Mouse (Mus musculus) c-Kit-negative CD71-positive TER-119-positive erythroid progenitor cells, embryonic 14.5 days (primary cell): ENCODE measurements around the gene Ints4.
A peak's percentile ranks its signal among the peaks of the same experiment; 100 is the strongest.
"Not testable (repeated sequence)": the region's sequence is repeated elsewhere in the genome, so short reads cannot be mapped to it uniquely, and the experiment has no call there.

ENCODE experiments used
- DNase-seq: peaks from one replicate; pipeline ENCODE4 v3.0.0-alpha.2; 2013; ENCODE audit warnings: low read depth, low spot score

Ints4 gene

DNA sequence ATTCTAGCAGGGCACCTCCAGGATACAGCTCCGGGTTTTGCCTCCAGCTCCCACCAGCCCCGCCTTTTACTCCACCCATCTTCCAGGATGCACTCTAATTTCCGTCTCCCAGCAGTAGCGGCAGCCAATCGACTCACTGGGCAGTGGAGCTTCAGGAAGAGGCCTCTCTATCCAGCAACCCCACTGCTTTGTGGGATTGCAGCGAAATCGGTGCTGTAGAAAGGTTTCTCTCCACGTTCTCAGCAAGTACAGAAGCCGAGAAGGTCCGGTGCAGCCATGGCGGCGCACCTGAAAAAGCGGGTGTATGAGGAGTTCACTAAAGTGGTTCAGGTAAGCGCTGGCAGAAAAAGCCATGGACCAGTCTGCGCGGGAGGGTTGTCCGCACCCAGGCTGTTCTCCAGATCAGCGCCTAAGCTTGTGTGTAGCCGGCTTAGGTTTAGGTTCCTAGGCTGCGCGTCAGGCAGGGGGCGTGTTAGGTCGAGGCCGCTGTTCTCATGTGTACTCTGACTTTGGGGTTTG is at the start of gene Ints4:
Gene Ints4 (plus strand): TSS at position 136 of the 519 bp plus-strand sequence.
- DNase-seq: peak; percentile 84

DNA sequence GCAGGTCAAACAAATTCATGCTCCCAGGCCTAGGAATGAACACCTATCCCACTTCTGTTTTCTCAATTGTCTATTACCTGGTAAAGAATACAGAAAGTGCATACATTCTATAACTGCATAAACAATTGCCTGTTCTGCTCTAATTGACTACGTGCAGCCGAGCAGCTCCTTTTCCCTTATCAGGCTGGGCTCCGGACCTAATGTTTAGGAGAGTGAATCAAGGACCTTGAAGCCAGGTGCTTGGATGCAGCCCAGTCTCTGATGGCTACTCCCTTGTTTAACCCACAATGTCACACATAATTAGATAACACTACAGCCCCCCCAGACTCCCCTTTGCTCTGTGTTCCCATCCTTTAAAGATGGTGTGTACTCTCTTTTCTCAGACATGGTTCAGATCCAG is 47.2 kb upstream of the Ints4 start:
- not testable (repeated sequence) for DNase-seq

DNA sequence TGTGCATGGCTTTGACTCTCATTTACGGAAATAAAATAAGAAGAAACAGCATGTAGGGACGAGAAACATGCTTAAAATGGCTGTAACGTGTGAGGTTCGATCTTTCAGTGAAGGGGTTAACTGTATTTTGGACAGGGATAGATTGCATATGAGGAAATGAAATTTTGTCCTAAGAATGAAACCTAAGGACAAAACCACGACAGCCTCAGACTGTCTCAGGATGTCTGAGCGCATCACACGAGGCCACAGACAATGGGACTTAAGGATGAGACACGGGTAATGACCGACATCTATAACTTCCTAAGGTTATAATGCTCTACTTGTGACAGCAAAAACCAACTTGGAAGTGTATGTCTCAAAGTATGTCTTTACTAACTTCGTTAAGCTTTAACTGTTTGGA is 46.2 kb upstream of the Ints4 start:
- no peak for DNase-seq

DNA sequence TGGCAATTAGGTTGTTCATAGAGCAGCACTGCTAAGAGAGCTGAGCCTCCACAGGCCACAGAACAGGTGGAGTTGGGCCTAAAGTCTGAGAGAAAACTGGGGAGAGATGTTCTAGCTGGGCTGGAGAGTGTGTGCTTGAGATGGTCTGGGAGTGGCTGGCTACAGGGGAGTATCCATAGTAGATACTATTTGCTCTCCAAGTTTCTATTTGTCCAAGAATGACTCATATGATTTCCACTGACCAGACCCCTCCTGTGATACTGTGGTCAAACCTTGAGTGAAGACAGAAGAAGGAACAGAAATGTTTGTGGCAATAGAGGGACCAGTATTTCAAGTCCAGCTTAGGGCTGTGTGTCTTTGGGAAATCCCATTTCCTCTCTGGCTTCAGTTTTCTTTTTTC is 41.8 kb upstream of the Ints4 start:
- no peak for DNase-seq

DNA sequence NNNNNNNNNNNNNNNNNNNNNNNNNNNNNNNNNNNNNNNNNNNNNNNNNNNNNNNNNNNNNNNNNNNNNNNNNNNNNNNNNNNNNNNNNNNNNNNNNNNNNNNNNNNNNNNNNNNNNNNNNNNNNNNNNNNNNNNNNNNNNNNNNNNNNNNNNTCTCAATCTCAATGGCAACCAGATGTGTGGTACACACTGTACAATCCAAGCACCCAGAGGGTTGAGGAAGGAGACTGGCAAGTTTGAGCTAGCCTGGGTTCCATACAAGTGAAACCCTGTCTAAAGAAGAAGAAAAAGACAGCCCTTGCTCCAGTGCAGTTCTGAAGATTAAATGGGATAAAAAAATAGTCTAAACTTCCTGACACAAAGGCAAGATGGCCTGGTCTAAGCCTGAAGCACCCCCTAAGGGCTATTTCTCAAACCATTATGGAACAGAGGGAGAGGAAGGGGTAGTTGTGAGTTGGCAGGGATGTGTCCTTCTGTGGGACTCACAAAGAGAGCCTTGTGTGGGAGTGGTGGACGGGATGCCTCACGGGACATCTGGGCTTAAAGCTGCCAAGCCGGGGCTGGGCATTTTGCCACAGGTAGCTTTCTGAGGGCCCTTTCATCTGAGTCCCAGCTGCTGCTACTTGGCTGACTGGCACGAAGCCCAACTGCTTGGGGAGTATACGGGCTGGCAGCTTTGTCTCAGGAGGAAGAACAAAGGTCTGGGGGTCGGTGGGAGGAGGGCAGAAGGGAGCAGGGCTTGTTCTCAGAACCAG is 34.4 kb upstream of the Ints4 start:
- DNase-seq: no peak

DNA sequence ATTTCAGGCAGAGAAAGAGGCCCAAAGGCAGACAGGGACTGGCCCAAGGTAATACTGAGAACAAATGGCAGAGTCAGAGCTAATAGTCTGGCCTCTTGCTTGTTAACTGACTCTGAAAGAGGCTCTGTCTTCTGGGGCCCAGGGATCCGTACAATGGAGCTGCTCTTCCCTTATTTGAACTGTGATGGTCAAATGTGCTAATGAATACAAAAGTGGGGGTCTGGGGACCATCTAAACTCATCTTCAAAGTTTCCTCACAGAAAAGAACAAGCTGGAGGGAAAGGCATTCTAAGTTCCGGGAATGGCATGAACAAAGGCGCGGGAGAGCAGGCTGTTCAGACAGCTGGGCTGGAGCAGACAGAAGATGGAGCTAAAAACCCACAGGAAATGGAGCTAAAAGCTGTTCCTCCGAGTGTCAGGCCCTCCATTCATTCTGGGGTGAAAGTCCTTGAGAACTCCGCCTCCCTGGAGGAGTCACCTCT is 33.7 kb upstream of the Ints4 start:
- DNase-seq: no peak

DNA sequence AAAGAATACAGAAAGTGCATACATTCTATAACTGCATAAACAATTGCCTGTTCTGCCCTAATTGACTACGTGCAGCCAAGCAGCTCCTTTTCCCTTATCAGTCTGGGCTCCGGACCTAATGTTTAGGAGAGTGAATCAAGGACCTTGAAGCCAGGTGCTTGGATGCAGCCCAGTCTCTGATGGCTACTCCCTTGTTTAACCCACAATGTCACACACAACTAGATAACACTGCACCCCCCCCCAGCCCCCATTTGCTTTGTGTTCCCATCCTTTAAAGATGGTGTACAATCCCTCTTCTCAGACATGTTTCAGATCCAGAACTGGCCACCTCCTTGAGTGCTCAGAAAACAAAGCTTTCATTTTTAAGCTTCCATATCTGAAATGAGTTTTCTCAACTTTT is 29.7 kb upstream of the Ints4 start, which contains the start of gene Kctd14:
Gene Kctd14 (plus strand): TSS at position 301 of the 400 bp plus-strand sequence.
- not testable (repeated sequence) for DNase-seq

DNA sequence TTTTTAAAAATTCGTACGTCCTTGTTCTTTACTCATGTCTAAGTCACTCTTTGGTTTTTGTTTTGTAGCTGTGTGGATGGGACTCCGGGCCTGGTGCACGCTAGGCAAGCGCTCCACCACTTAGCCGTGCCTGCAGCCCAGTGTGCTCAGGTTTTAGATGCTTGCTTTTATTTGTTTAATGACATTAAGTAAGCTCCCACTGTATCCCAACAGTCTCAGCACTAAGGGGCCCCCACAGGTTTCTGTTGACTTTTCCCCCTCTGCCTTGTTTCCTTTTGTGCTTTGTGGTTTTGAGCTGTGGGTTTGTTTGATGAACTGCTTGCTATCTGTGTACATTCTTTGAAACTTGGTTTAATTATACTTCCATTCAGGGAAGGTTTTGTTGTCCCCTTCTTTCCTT is 28.6 kb upstream of the Ints4 start:
- DNase-seq: no peak

DNA sequence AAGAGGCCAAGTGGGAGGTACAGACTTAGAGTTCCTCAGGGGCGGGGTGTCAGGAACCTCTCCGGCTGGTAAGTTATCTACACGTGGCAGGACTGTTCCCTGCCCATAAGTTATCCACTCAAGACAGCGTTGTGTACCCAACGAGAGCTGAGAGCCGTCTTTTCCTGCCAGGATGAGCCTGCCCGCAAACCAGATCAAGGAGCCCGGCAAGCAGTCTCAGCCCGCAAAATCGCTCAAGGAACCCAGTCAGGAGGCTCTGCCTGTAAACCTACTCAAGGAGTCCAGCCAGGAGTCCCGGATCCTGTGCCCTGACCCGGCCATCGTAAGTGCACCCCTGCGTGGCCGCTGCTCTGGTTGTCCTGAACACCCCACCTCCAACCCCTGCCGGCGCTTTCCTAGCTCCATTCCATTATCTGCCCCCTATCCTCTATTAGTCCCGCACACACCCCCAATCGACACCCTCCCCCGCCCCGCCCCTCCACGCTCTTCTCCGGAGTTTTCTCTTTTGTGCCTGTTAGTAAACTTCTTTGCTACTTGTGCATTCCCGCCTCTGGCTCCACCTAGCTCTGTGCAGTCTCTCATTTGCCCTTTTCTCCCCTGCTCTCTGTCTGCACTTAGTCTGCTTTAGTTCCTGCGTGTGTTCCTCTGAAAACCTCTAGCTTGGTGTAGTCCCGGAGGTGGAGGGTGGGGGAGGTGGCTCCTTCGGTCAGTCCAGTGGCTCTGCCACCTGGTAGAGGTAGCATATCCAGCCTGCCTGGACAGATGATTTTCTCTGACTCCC is 27.4 kb upstream of the Ints4 start:
- peak; percentile 78 for DNase-seq

DNA sequence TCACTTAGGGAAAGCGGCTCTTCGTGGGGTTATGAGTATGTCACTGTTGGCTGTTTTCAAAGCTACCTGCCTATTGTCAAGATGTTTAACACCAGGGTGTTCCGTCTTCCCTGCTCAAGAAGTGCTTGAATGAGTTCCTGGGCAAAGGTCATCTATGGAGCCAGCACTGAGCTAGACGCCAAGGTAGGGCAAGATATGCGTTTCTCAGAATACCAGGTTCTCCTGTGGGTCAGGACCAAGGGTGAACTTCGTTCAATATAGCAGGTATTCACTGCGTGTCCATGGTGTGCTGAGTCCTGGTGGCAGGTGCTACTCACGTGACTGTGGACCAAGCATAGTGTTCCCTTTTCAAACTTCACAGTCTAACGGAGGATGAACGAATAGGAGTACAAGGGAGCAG is 26.0 kb upstream of the Ints4 start:
- DNase-seq: no peak

DNA sequence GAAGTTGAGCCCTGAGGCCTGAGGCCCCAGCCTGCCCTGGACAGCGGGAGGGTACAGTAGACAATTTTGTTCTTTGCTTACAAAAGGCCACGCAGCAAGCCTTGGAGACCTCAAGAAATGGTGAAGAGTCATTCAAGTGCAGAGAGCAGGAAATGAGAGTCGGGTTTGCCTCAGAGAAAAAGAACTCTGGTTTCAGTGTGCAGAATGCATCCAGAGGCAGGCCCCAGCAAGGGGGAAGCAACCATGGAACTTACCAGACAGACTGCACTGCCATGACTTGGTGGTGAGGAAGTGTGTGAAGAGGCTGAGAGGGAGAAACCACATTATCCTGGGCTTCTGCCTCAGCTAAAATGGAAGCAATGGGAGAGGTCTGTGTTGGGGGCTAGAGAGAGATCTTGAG is 25.2 kb upstream of the Ints4 start:
- no peak for DNase-seq

DNA sequence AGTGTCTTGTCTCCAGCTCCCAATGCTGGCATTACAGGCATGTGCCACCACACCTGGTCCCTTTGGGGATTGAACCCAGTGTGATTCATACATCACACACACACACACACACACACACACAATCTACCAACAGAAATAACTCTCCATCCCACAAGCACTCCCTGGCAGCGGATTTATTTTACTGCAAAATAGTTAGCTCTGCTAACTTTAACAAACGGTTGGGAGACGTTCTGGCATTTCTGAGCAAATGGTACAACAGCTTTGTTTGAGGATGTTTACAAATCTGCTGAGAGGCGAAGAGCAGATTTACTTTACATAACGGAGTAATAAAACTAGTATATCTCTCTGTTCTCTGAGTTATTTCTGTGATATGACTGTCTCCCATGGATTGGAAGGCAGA is 7.8 kb upstream of the Ints4 start:
- no peak for DNase-seq

DNA sequence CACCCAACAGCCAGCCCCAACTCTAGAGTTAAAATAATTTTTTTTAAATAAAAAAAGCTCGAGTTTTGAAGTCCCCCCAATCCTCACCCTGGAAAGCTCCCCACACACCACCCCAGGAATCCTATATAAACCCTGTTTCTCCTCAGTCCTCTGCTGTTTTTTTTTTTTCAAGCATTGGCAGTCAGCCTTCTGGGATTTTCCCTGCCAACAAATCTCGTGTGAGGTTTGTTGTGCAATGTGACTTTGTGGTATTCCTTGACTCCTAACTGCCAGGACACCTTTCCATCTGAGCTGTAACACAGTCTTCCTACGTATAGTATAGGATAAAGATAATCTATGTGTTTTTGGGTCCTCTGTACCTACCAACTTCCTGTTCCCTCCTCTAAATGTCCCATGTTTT is 1.4 kb upstream of the Ints4 start:
- no peak for DNase-seq

DNA sequence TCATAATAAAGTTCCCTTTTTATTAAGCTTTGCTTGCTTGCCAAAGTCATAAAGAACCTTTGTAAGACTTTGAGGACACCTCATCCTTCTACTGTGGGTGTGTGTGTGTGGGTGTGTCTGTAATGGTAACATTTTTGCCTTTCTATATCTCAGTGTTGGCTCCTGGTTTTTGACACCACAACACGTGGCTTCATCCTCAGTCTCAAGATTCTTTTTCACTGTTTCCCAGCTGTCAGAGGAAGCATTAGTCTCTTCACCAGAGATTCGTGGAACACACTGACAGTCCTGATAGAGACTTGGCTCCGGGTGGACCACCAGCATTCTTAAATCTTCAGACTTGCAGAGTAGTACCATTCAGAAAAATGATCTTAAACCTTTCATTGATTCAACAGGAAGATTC is 466 bp upstream of the Ints4 start:
- no peak for DNase-seq

DNA sequence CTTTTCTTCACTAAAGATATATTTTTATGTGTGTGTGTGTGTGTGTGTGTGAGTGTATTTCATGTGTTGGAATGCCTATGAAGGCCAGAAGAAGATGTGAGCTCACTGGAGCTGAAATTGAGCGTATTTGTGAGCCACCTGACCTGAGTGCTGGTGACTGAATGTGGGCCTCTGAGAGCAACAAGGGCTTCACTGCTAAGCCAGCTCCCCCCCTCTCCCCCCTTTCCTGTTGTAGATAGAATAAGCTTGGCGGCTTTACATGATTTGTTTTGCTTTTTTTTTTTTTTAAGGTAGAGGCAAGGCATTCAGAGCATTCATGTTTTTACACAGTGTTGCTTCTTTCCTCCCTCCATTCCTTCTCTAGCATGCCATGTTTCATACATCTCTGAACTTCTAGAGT is 2.6 kb downstream of the Ints4 start:
- no peak for DNase-seq

DNA sequence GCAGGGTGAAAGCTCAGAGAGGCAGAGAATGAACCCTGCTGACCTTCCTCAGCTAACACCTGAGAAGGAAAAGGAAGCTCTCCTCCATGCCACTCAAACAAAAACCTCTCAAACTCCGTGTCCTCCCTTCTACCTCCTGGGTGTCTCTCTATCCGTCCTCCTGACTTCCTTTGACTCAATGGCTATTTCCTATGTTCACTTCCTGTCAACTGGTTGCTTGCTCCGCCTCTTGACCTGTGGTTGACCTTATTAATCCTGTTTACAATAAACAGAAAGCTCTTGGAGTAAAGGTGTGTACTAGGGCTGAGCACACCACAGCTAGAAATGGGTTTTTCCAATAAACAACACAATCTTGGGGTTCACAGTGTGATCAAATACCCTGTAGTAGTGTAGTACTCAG is 10.4 kb downstream of the Ints4 start:
- DNase-seq: no peak

DNA sequence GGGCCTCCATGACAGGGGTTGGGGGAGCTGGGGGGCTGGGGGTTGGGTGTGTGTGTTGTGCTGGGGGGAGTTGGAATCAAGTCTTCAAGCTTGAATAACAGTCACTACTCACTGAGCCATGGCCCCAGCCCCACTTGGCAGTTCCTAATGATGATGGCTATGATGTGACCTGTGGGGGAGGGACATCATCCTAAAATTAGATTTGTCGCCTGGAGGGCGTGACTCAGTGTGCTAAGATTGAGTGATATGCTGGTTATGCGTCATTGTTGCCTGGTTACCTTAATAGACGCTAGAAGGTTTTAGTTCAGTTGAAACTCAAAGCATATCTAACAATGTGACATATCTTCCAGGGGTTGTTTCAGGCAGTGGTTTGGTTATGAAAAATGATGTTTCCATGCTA is 11.7 kb downstream of the Ints4 start:
- DNase-seq: no peak

DNA sequence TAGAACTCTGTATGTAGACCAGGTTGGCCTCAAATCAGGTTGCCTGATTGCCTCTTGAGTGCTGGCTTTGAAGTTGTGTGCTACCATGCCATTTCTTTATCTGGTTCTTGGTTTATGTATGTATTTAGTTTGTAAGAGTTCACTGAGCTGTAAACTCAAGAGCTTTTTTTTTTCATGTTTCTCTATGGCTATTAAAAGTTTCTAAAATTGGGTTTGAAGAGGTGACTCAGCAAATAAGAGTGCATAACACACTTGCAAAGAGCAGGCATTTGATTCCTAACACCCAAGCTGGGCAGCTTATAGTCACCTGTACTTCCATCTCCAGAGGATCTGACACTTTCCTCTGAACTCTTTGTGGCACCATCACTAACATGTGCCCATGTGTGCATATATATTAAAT is 14.3 kb downstream of the Ints4 start:
- DNase-seq: no peak

DNA sequence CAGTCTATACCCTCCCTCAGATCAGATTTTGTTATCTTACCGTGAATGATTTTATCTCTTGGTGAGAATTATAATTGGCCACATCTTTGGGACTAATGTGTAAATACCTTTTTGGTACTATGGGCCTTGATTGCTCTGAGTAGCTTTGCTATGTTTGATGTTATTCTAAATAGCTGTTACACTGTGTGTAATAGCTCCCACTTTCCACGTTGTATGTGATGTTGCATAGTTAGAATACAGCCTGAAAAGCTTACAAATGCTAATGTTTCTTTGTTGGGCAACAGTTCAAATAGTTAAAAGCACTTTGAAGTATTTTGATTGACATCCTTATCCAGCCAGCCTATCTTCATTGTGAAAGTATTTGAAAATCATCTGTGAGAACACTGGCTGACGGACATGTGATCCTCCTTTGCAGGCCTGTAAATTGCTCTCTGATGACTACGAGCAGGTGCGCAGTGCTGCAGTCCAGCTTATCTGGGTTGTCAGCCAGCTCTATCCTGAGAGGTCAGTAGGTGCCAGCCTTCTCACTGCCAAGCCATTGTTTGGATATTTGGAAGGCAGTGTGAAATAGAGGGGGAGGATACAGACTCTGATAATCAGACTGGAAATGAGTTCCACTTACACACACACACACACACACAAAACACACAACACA is 19.9 kb downstream of the Ints4 start:
- DNase-seq: no peak

DNA sequence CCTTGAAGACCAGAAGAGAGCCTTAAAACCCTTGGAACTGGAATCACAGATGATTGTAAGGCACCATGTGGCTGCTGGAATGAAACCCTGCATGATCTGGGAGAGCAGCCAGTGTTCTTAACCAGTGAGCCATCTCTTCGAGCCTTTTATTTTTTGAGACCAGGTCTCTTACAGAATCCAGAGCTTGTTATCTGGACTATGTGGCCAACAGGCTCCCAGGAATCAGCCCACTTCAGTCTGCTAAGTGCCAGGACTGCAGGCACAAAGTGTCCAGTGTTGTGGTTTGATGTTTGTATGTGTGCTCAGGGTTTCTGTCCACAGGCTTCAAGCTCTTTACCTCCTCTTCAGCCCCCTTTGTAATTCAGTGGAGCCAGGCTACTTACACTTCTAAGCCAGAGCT is 34.0 kb downstream of the Ints4 start:
- no peak for DNase-seq

DNA sequence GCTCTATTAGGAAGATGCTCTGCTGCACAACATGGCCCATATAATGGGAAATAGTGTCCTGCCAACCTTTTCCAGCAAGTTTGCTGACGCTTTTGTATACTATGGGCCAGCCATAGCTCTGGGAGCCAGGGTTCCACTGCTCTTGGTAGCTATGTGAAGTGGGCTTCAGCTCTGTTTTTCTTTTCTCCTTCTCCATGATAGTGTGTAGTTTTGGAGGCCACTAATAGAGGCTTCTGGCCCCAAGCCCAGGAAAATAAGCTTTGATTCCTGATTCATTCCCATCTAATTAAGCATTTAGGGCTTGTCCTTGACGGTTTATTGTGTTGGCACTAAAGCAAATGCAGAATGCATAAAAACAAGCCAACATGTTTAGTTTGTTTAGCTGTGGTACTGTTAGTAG is 39.2 kb downstream of the Ints4 start:
- DNase-seq: no peak

DNA sequence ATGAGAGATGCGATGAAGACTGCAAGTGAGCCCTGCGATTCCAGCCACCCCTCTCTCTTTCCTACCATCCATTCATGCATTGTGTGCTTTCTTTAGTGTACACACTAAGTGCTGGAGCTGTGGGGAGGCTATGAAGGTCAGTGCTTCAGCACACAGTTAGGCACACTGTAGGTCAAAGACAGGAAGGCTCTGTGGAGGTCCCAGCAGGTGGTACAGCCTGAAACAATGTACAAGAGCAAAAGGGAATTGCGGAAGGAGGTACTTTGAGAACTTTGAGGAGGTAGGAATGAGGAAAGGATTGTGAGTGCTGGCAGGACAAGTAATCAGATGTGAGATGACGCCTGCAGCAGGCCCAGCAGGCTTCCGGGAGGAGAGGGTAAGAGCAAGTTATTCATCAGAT is 54.8 kb downstream of the Ints4 start:
- no peak for DNase-seq
